Mouse (Mus musculus) thymus, postnatal 25 days (tissue): ENCODE data around the gene Grb2.

Source experiments
- DNase-seq: peaks from one replicate; pipeline ENCODE4 v3.0.0; 2022

The Grb2 gene

DNA sequence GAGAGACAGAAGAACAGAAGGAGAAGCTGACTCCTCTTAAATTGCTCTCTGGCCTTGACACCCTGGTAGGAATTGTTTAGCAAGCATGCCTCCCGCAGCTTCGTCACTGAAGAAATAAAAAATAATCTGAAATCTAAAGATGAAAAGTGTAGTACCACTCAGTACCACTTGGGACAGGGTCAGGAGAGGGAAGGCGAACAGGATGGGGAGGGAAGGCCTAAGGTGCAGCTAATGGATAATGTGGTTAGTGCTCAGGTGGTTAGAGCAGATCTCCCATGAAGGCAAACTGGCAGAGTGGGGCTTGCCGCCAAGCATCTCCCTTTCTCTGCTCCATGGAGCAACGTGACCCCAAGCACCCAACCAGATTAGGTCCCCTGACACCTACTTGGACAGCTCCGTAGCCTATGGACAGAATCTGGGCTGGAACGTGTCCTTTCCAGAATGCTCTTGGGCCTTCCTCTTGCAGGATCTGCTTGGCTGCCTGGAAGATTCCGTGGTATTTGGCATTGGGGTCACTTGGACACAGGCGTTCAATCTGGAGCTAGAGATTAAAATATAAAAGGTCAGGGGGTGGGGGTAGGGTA lies 84.8 kb downstream of the Grb2 start:
- no peak for DNase-seq

DNA sequence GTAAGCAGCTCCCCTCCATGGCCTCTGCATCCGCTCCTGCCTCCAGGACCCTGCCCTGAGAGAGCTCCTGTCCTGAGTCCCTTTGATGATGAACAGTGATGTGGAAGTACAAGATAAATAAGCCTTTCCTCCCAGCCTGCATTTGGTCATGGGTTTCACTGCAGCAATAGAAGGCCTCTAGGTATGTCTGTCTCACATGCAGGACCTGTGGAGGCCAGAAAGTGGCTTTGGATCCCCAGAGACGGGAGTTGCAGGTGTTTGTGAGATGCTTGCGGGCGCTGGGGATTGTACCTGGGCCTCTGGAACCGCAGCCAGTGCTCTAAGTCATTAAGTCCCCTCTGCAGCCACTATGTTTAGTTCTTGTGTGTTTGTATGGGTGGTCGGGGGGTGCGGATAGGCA lies 88.4 kb downstream of the Grb2 start:
- DNase-seq: no peak

DNA sequence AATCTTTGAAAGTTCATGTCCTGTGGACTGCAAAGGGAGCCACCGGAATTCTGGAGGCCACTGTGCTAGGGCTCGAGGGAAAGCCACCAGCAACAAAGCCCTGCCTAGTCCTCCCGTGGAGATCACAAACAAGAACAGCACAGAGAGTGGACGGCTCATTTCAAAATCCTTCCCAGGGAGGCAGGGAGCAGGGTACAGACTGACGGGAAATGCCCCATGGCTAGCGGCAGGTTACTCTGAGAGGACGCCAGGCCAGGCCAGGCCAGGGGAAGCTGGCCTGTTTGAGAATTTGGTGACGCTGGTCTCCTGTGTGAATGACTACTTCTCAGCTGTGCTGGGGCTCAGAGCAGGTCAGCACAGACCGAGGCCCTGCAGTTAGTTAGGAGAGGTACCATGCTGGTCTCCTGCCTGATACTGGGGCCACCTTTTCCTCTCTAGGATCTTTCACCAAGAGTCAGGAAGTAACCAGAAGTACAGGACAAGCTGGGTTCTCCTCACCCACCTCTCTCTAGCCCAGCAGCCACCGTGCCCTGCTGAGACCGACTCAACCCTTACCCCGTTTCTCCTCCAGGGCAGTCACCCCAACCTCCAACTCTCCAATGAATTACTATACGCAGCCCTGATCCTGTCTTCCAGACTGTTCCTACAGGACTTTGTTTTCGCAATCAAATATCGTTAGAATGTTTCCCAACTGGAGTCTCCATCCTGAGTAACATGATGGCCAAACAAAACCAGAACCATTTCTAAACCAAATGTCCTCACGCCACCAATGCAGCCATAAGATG lies 89.5 kb downstream of the Grb2 start:
- DNase-seq: no peak

DNA sequence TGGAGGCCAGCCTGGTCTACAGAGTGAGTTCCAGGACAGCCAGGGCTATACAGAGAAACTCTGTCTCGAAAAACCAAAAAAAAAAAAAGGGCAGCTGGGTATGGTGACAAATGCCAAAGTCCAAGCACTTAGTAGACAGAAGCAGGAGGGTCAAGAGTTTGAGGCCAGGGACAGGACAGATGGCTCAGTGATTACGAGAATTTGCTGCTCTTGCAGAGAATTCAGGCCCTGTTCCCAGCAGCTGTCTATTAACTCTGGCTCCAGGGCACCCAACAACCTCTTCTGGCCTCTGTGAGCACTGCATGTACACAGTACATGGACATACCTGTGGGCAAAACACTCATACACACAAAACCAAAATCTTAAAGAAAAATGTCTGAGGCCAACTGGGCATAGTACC lies 90.4 kb downstream of the Grb2 start:
- DNase-seq: no peak

DNA sequence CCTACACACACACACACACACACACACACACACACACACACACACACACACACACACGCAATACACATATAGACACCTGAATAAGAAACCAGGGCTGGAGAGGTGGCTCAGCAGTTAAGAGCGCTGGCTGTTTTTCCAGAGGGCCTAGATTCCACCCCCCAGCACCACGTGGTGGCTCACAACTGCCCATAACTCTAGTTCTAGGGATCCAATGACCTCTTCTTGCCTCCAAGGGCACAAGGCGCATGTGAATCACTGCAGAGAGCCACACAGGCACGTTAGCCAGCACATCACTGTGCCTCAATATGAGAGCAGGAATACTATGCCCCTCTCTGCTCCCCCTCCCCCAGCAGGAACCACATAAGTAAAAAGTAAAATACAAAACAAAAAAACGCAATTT lies 91.5 kb downstream of the Grb2 start:
- no peak for DNase-seq

DNA sequence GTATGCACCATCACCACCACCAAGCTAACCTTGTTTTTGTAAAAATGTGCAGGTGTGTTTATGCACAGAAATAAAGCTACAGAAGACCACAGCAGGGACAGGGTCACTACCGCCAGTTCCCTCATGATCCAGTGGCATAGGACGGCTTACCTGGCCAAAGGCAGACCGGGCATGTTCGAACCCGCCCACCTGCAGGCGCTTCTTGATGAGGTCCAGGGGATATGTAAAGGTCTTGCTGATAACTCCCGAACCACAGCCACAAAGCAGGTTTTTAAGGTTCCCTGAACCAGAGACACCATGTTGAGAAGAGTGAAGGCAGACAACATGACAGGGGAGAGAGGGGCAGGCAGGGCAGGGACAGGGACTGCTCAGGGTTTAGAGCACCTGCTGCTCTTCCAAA lies 92.0 kb downstream of the Grb2 start:
- DNase-seq: no peak

DNA sequence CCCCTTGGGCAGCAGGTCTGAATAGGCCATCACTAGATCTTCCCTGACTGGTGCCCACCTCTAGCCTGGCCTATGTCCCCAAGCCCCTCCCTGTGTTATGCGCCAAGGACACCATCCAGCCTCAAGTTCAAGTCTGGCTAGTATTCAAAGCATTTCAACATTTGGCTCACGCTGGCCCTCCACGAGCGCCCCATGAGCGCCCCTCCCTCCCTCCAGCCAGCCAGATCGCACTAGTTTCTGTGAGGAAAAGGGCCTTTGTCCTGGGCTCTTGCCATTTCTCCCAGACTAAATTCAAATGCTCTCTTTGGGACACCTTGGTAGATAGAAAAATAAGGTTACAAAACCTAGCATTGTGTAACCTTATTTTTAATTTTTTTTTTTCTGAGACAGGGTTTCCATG lies 92.5 kb downstream of the Grb2 start:
- no peak for DNase-seq

DNA sequence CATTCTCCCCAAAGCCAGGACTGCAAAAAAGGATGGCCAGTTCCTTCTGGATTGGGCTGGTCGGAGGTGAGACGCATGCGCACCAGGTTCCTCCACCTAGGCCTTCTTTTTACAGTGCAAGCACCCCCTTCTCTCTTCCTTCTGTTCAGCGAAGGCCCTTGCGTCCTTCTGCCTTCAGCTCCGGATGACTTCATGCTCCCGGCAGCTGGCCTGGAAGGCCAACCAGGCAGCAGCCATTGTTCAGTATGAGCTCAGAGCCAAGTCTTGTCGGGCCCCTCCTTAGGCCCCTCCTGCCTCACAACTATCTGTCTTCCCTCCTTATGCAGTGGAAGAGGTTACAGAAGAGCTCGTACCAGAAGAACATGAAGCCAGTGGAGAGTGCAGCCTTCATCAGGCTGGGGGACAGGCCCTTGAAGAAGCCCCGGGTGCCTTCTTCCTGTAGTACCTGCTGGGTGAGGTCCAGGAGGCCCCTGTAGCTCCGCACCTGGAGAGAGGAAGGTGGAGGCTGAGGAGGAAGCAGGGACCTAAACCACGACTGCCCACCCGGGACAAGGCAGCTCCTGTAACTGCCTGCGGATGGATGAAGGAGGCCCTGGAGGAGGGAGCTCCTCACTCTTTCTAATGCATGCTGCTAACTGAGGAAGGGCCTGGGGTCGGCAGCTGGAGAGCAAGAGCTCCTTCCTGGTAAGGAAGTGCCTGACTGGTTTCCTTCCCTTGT lies 93.1 kb downstream of the Grb2 start:
- no peak for DNase-seq

DNA sequence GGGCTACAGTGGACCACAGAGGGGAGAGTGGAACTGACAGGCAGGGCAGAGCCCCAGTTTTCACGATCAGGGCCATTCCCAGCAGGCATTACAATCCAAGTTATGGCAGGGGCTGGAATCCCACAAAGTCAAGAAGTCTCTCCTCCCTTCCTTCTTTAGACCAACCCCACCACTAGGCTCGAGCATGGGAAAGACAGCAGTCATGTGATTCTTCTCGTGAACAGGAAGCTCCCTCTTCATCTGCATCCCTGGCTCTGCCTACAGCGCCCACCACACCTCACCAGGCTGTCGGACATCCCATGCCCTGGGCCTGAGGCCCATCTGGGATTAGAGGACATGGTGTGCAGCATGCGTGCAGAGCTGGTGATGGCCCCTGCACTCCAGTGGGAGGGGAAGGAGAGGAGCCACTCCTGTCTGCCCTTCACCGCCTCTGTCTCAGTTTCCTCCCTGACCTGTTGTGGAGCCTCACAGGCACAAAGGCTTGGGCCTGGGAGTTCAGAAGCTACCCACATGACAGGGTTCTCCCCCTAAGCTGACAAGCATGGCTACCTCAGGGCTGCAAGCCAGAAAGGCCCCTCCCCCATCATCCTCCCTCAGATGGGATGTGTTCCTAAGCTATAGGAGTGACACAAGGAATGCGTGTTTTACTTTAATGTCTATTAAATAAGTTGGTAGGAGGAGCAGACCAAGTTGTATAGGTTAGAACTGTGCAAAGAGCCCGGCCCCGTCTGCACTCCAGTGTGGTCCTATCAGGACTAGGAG lies 93.9 kb downstream of the Grb2 start:
- DNase-seq: no peak

DNA sequence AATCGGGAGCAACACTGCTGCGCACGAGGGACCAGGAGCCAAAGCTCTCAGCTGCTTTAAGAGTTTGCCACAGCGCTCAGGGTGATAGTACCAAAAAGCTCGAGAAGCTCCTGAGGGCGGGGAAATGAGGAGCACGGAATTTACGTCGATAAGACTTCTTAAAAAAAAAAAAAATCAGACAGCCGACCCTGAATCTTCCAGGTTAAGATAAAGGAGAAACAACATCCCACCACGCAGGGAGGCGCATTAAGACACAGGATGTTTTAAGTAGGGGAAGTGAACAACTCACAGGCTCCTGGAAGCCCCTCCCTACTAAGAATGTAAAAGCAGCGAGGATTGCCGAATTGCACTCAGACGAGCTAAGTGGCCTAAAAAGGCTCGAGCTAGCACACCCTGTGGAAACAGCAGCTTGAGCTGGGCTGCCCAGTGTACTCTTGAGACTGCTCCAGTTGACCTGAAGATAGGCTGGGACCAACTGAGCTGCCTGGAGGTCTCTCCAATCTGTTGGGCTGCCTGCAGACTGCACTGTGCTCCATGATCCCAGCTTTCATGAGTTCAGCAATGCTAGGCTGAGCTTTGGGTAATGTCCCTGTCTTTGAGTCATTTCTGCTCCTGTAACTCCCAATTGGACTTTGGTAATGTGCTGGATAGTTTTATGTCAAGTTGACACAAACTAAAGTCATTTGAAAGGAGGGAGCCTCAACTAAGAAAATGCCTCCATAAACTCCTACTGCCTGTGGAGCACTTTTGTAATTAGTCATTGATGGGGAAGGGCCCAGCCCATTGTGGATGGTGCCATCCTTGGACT lies 95.1 kb downstream of the Grb2 start:
- DNase-seq: peak; percentile 64

DNA sequence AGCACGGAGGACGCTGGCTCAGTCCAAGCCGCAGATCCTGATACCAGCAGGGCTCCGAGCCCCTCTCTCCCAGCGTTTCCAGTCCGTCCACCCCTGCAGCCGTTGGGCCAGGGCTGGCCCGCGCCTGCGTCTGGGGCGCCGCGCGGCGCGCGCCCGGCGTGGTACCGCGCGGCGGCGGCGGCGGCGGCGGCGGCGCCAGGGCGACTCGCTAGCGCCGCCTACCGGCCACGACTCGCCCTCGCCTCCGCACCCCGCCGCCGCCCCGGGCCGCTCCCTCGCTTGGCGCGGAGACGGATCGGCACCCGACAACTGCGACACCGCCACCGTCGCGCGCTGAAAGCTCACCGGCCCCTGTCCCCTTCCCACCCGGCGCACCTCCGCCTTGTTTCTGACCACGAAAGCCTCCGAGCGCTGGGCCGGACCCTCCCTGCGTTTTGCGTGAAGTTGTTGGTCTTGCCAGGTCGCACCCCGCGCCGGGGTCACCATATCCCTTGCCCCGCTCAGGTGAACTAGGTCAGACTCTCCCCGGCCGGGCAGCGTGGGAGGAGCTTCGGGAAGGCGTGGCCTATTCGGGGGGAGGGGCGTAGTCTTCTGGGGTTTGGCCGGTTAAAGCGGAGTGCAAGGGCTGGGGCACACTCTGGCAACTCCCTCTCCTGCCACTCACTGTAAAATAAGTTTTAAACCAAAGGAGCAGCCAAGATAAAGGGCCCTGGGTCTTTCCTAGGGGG lies 95.8 kb downstream of the Grb2 start, which contains the start of gene Mif4gd:
Gene Mif4gd, minus strand, starts transcription at position 560 of the 728 bp plus-strand sequence.
- DNase-seq: peak; percentile 98

DNA sequence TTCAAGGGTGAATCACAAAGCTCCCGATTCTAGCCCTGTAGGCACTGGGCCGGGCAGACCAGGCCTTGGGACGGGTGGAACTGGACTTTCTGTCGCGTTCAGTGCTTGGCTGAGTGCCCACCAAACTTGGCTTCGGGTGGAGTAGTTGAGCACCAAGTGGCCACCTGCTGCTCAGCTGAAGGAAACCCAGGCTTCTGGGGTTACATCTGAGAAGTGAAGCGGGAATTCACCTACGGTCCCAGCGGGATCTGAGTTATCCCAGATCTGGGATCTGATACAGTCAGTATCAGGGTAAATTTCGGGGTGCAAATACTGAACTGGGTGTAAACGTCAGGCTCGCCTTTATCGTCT lies 96.4 kb downstream of the Grb2 start:
- DNase-seq: peak; percentile 45

DNA sequence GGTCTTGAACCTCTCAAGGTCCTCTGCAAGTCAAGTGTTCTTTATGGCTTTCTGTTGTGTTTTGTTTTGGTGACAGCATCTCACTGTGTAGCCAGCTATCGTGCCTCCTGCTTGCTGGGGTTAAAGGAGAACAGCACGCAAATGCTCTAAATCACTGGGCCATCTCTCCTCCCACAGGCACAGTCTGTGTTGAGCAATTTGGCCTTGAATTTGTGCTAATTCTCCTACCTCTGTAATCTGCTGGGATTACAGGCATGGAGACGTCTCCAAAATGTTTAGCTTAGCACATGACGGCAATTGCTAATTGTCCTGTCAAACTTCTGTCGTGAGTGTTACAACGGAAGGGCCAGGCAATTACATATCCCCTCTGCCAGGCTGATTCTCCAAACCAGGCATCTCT lies 97.2 kb downstream of the Grb2 start:
- DNase-seq: no peak

DNA sequence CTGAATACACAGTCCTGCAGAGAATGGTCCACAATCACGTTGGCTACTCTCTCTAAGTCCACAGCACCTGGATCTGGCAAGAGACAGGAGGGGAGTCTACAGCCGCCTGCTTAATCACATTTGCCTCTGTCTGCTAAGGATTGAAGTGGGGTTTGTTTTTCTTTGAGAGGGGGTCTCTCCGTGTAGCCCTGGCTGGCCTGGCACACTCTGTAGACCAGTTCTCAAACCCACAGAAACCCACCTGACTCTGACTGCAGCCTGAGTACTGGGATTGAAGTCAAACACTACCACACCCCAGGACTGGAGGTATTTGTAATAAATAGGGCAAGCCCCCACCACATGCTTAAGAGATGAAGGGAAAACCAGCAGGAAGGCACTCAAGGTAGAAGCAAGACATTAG lies 98.8 kb downstream of the Grb2 start:
- DNase-seq: no peak

DNA sequence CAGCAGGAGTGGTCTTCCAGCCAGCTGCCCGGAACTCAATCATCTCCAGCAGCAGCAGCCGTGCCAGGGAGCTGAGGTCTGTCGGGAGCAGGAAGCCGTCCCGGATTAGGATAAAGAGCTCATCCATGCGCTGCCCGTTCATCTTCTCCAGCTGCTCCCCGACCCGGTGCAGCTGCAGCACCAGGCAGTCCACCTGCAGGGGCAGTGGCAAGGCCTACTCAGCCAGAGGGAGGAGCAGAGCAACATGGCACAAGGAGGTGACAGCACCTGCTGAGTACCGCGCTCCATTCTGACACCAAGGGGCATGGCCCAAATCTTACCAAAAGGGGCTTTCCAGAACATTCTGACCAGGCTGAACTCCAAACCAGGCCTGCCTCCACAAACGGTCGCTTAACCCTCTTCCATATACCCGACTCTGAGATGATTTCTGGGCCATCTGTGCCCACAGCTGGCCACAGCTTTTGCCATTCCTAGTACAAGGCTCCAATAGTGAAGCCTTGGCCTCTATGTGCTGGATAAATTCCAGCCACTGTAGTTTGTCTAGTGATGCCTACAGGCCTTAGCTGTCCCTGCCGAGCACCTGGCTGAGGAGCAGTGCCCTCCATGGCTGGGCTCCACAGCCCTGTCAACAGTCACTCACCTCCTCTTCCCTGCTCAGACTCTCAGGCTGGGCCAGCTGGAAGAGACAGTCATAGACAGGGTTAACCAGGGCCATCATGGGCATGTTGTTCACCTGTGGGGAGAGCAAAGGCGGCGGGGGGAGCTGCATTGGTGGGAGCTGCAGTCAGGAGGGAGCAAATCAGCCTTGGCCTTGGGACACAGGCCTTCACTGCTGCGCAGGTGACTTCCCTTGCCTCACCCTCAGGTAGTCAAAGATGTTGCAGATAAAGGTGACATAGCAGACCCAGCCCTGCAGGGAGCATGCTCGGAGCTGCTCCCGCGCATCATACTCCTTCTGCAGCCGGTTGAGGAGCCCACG lies 99.7 kb downstream of the Grb2 start:
- no peak for DNase-seq

DNA sequence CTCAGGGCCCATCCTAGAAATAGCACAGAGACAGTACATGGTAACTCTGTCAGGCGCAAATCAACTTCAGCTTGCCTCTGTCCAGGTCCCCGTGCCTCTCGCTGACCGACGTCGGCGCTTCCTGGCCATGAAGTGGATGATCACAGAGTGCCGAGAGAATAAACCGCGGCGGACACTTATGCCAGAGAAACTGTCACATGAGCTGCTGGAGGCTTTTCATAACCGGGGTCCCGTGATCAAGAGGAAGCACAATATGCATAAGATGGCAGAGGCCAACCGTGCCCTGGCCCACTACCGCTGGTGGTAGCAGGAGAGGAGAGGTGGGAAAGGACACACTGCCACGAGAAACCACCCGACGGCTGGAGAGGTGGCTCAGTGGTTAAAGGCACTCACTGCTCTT lies 101.7 kb downstream of the Grb2 start:
- DNase-seq: no peak

DNA sequence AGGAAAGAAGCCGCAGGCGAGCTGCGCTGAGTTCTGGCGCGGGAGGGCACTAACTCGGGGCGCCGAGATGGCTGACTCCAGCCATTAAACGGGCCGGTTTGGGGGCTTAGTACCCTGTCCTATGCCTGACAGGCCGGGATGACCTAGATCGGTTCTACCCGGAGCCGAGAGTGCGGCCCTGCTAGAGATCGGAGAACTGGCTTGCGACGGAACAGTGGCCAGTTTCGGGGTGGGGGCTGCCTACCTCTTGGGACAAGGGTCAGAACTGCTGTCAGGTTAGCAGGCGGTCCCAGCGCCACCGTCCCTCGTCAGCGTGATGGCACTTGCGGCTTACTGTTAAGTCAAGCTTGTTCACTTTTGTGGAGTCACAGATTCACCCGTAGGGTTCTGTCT lies 104.1 kb downstream of the Grb2 start:
- no peak for DNase-seq

DNA sequence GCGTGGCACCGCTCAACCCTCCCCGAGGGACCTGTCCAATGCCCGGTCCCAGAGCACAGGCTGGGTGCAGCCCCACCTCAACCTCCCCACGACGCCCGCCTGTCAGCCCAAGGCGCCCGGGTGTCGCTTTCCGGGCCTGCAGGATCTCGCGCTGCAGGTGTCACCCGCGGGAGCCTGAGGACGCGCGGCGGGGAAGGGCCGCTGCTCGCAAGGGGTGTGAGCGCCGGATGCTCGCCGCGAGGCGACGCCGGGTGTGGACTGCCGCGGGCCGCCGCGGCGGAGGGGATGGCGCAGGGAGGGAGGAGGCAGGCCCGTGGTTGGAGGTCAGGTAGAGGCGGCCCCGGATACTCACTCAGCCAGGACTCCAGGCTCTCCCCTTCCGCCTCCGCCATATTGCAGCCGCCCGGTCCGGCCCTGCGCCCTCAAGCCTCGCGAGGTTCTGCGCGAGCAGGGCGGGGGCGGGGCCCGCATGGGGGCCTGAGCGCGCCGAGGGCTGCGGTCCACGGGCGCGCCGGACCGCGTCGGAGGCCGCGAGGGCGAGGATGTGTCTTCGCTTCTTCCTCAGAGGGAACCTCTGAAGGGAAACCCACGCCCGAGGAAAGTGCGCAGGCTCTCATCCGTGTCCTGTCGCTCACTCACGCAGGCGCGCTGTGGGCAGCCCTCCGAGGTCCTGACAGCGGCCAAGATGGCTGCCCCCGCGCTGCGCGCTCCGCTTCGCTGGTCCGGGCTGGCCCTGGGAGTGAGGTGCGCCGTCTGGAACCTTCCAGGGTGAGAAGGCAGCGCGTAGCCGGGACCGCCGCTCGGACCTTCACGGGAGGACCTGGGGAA lies 104.7 kb downstream of the Grb2 start, which contains the start of the genes Mrps7 and Gga3:
Gene Mrps7, plus strand, starts transcription at position 450 of the 828 bp plus-strand sequence.
Gene Gga3, minus strand, starts transcription at position 576 of the 828 bp plus-strand sequence.
- peak; percentile 94 for DNase-seq

DNA sequence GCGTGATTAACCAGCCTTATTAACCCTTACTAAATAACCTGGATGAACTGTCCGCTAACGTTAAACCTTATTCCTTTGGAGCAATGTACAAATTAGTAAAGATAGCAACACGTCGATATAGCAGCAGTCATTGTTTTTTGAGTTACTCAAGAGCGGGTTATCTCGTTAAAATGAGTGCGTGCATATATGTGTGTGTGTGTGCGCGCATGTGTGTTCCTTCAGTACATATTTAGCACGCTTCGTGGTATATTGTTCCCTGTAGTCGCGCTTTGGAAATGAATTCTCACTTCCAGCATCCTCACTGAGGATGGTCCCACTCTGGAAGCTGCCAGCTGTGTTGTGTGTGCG lies 105.3 kb downstream of the Grb2 start:
- no peak for DNase-seq

DNA sequence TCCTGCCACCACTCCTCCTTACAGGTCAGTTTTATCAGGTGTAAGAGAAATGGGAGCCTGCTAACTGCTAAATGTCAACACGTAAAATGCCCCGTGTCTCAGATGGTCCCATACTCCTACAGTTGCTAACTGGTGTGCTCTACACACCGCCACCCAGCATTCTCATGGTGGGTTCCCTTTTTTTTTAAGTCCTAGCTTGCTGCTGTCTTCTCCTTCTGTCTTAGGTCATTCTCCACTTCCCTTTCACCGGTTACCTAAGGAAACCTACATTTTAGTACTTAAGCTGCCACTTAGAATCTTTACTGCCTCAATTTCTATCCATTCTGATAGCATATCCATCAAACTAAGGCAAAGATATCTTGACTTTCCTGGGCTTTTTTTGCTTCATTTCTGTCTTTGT lies 107.2 kb downstream of the Grb2 start:
- DNase-seq: no peak
